Mouse (Mus musculus): ENCODE data around the gene Vat1.
"Not testable (repeated sequence)": the region's sequence is repeated elsewhere in the genome, so short reads cannot be mapped to it uniquely, and the experiment has no call there.

Vat1 gene

DNA sequence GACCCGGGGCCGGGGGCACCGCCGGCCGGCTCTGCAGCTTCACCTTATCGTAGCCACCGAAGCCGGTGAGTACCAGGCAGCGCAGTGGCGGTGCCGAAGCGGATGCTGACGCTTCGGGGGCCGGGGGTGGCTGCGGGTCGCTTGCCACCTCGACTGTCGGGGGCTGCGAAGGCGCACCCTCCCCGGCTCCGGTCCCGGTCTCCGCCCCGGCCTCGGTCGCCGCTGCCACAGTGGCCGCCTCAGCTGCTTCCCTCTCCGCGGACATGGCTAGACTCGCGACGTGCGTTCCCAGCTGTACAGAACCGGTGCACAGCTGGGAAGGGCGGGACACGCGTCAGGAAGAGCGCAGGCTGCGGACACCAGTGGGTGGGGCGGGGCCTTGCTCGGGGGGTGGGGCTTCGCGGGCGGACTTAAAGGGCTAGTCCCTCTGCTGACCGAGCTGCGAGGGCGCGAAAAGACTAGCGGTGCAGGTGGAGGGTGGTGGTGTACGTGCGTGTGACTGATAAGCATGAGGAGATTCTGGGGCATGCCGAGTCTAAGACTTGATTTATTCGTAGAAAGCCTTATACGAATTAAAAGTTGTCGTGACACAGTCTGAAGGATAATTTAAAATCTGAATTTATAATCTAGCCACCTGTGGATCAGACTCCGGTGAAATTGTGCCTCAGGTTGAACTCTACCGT lies at the start of gene Vat1:
TSS of gene Vat1 (minus strand) at position 362 of the 683 bp plus-strand sequence.
- DNase-seq (ENCODE audit: low spot score): peak; percentile 76

GRCm38 (mm10) chr11:101507090-101507489 lies 41.1 kb upstream of the Vat1 start:
- no peak for DNase-seq (ENCODE audit: low spot score)

- DNase-seq (ENCODE audit: low spot score): peak; percentile 43
These were observed 40.3 kb upstream of the Vat1 start for GRCm38 (mm10) chr11:101506269-101506780.

DNA sequence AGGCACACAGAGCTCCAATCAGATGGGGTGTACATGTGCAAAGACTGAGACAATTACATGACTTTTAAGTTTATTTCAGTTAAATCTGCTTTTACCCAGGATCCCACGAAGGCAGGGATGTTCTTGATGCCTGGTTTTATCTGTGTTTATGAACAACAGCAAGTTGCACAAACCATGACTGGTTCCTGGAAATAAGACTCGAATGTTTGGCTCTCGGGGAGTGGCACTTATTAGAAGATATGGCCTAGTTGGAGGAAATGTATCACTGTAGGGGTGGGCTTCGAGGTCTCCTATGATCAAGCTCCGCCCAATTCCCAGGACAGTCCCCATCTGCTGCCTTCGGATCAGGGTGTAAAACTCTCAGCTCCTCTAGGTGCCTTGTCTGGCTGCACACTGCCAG lies 20.1 kb upstream of the Vat1 start:
- no peak for DNase-seq (ENCODE audit: low spot score)

- DNase-seq (ENCODE audit: low spot score): peak; percentile 19
These were observed 19.5 kb upstream of the Vat1 start for GRCm38 (mm10) chr11:101485509-101486028.

DNA sequence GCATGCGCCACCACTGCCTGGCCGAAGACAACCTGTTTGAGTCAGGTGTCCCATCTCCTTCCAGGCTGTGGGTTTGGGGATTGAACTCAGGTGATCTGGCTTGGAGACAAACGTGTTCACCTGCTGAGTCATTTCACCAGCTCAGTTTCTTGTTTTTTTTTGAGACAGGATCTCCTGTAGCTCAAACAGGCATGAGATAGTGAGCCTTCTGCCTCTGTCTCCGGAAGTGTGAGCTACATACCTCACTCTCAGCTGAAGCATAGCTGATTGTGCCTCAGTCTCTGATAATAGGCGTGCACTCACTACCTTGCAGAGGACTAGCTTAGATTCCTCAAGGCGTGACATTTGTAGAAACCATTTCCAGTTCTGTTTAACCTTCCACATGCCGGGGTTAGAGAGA lies 18.8 kb upstream of the Vat1 start:
- no peak for DNase-seq (ENCODE audit: low spot score)

DNA sequence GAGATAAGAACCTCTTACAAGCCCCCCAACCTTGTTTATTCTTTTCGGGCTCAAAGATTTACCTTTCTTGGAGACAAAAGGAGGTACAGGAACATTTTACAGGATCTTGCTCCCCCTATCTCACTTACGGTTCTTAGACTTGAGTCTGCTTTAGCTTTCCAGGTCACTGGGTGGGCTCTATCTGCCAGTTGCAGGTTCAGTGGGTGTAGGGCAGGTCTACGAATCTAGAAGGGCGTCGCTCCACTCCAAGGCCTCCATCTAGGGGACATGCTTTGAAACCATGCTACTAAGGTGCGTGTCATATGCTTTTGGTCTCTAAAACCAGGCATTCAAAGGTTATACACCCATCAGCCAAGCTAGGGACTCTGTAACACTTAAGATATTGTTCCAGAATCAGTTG lies 18.2 kb upstream of the Vat1 start:
- DNase-seq (ENCODE audit: low spot score): no peak

DNA sequence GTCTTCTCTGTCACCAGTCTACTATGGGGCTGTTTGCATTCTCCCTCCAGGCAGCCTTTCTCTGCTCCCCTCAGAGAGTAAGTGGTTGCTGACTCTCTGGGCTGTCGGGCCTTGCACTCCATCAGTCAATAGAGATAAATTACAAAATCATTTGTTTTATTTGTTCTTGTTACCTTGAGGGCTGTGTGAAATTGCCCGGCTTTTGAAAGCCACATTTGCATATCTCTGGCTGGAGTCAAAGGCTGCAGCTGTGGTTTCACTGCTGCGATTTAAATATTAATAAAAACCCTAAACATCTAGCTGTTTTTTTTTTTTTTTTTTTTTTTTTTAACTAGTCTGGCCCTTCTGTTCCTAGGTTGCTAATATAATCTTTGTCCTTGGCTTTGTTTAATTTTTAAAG lies 17.8 kb upstream of the Vat1 start:
- no peak for DNase-seq (ENCODE audit: low spot score)

- DNase-seq (ENCODE audit: low spot score): no peak
These were observed 14.9 kb upstream of the Vat1 start for GRCm38 (mm10) chr11:101480912-101481311.

GRCm38 (mm10) chr11:101479171-101479635 lies 13.2 kb upstream of the Vat1 start:
- DNase-seq (ENCODE audit: low spot score): peak; percentile 90

DNA sequence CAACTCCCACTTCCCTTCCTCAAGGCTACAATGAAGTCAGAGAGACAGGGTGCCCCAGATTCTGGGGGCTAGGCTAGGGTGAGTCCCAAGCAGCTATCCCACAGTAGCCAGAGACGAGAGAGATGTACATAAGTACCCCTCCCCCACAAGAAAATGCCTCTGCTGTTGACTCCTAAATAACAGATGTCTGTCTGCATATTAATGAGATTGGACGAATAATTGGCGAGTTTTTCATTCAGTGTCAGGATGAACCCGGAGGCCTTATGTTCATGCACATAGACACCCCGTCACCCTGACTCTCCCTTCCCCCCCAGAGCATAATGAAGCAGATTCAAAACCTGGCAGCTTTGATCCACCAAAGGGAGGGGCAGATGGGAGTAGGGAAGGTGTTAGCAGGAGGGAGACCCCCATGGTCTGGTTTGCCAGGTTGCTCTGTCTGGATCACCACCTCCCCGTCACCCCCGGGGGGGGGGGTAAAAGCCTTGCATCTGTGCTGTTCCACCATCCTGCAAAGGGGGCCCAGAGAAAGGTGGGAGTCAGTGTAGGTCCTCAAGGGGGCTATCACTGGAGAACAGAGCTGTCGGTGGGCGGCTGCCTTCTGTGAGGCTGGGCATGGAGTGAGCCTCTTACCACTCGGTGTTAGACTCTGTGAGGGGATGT lies 11.7 kb upstream of the Vat1 start:
- DNase-seq (ENCODE audit: low spot score): peak; percentile 75

DNA sequence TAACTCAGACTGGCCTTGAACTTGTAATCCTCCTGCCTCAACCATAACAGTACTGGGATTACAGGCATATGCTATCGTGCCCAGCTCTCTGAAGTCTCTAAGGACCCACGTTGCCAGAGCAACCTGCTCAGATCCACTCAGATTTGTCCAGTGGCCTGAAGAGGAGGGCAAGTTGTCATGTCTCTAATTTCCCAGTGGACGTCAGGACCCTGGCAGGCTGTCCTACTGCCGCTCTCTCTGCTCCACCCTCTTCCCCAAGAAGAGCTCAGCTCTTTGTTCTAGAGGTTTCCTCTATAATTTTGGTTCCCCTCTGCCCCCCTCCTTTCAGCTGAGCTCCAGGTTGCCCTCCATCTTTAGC lies 11.1 kb upstream of the Vat1 start:
- DNase-seq (ENCODE audit: low spot score): peak; percentile 75

- DNase-seq (ENCODE audit: low spot score): not testable (repeated sequence)
These were observed 10.3 kb upstream of the Vat1 start for GRCm38 (mm10) chr11:101476361-101476760.

GRCm38 (mm10) chr11:101474298-101474697 lies 8.3 kb upstream of the Vat1 start:
- DNase-seq (ENCODE audit: low spot score): no peak

DNA sequence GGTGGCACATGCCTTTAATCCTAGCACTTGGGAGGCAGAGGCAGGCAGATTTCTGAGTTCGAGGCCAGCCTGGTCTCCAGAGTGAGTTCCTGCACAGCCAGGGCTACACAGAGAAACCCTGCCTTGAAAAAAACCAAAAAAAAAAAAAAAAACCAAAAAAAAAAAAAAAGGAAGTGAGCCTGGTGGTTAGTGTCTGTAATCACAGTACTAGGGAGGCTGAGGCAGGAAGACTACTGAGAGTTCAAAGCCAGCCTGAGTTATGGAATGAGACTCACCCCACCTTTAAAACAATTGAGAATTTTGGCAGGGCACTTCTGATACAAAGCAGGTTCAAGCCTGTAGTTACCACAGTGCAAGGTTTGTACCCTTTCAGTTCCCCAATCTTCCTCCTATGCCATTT lies 7.7 kb upstream of the Vat1 start:
- not testable (repeated sequence) for DNase-seq (ENCODE audit: low spot score)

DNA sequence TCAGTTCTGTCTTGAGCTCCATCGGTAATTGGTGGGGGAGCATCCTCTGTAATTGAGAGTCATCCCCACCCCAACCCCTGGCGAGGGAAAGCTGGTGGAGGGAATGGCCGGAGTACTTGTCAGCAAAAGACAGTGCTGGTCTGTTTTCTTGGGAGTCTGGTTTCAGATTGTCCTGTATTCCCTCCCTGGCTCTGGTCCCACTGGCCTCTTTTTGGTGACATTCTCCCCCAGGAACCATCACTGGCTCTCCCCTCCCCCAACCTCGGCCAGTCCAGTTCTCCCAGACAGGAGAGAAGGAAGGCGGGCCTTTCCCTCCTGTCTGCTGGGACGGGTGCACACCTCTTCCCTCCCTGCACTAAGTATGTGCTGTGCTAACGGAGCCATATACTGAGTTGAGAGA lies 6.3 kb upstream of the Vat1 start:
- DNase-seq (ENCODE audit: low spot score): no peak

DNA sequence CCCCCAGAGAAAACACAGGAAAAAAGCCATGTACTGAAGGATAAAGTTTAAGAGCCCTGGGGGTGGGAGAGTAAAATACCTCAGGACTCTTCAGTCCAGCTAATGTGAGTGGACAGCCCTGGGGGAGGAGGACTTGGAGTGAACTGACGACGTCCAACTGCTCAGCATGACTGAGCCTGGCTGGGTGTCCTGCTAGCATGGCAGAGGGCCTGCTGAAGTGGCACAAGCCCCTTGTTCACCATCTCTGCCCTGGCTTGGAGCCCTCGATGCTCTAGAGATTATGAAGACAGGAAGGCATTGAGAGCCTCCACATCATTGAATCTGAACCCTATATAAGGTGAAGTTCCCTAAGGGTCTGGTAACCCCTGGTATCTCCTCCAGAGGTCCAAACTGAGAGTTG lies 5.9 kb upstream of the Vat1 start:
- no peak for DNase-seq (ENCODE audit: low spot score)

GRCm38 (mm10) chr11:101470206-101470605 lies 4.2 kb upstream of the Vat1 start:
- DNase-seq (ENCODE audit: low spot score): no peak

DNA sequence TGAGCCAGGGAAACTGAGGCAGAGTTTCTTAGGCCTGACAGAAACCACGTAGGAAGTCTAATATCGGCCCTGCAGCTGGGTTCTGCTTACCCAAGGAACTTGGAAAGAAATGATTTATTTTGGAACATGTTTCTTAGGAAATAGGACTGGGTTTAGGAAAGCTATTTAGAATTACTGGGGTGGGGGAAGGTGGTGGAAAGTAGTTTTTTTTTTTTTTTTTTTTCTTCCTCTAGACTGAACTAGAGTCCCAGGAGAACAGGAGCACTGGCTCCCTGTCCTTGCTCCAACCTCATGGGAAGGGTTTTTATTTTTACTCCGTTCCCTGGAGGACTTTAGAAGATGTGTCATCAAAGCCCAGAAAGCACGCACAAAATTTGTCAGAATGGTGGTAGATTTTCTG lies 3.1 kb upstream of the Vat1 start:
- no peak for DNase-seq (ENCODE audit: low spot score)

- no peak for DNase-seq (ENCODE audit: low spot score)
These were observed 2.7 kb upstream of the Vat1 start for GRCm38 (mm10) chr11:101468731-101469130.

DNA sequence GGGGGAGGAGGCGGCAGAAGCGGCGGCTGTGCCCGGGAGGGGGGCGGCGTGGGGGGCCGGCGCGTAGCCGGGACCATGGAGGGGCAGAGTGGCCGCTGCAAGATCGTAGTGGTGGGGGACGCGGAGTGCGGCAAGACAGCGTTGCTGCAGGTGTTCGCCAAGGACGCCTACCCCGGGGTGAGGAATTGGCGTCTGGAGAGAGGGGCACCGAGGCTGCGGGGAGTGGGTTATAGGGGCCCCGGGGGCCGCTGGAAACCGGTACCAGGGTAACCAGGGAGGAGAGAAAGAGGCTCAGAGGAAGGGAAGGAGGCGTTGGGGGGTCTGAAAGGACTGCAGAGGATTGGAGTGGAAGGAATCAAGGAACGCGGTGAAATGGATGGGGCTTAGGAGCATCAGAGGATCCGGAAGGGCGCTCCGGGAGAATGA lies 2.2 kb upstream of the Vat1 start:
- DNase-seq (ENCODE audit: low spot score): peak; percentile 58

DNA sequence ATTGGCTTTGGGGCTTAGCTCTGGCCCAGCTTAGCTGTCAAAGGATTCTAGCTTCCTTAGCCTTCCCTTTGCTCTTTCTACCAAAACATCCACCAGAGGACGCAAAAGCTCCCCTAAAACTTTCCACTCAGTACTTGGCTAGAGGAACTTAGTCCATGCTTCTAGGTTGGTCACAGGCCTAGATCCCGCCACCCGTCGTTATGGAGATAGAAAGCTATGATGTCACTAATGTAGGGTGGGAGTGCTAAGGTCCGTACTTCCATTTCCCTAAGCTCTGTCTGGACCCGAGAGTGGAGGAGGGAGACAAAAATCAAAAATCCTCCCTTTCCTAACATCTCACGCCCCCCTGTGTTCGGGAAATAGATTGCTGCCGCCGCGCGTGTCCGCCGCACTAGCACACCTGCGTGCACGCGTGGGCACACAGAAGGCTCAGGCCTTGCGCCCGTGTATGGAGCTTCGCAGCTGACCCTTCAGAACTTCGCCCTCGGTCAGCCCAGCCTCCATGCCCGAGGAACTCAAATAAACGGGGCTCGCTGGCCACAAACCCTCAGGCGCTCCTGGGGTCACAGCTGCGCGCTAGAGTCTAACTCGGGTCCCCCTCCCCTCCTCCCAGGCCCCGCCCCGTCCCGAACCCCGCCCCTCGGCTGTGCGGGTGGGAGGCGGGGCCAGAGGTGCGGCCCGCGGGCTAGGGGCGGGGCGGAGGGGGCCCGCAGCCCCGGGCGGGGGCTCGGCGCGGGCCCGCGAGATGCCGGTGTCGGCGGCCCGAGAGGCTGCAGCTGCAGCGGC lies 1.6 kb upstream of the Vat1 start:
- peak; percentile 90 for DNase-seq (ENCODE audit: low spot score)
